Comparison of ENCODE assay signal across 8 mouse cellular contexts in genomic region chr4:135986943-135987710, GRCm38 (mm10). TPM values are rescaled to one million over a fixed set of nuclear protein-coding genes. Genes with fewer than 3 reads are reported as not detected.
DNase-seq lines count a peak whose midpoint lies in the region; ATAC-seq lines count a peak whose summit lies in the region.

TSS of gene Pithd1 (minus strand) at chr4:135987264.

- peak within 1 kb of the TSS; percentile 64 for H3K4me2 ChIP-seq in forebrain, embryonic 11.5 days (ENCODE audit: low read depth, low read length, severe bottlenecking)
- H3K4me2 ChIP-seq in heart, embryonic 16.5 days (ENCODE audit: low read depth, low read length), result peak within 1 kb of the TSS; percentile 96
- peak within 1 kb of the TSS; percentile 95 for H3K4me2 ChIP-seq in liver, embryonic 15.5 days
- H3K4me2 ChIP-seq in neural tube, embryonic 12.5 days (replicated peaks), result peak within 1 kb of the TSS; percentile 92

- H3K27me3 ChIP-seq in forebrain, embryonic 11.5 days (ENCODE audit: control insufficient read depth, insufficient read depth, low read length), result no peaks in the 10 kb centered on the region
- no peaks in the 10 kb centered on the region for H3K27me3 ChIP-seq in heart, embryonic 16.5 days (ENCODE audit: control insufficient read depth, insufficient read depth, low read length)
- H3K27me3 ChIP-seq in liver, embryonic 15.5 days, result no peaks in the 10 kb centered on the region
- no peaks in the 10 kb centered on the region for H3K27me3 ChIP-seq in neural tube, embryonic 12.5 days (replicated peaks)

- WGBS in forebrain, embryonic 11.5 days, result under 1% methylated on average over 76 of the region's 81 CpGs
- WGBS in heart, embryonic 16.5 days, result under 1% methylated on average over 78 of the region's 81 CpGs
- under 1% methylated on average over 80 of the region's 81 CpGs for WGBS in liver, embryonic 15.5 days (ENCODE audit: insufficient replicate concordance)
- under 1% methylated on average over 81 of the region's 81 CpGs for WGBS in neural tube, embryonic 12.5 days

- H3K4me3 ChIP-seq in forebrain, embryonic 11.5 days (ENCODE audit: low read depth, low read length), result peak within 1 kb of the TSS; percentile 90
- H3K4me3 ChIP-seq in heart, embryonic 16.5 days (ENCODE audit: low read length), result peak within 1 kb of the TSS; percentile 97
- H3K4me3 ChIP-seq in liver, embryonic 15.5 days (replicated peaks), result peak within 1 kb of the TSS; percentile 98
- H3K4me3 ChIP-seq in neural tube, embryonic 12.5 days, result peak within 1 kb of the TSS; percentile 96

- peak within 1 kb of the TSS; percentile 91 for H3K9ac ChIP-seq in forebrain, embryonic 11.5 days (ENCODE audit: low read length)
- H3K9ac ChIP-seq in heart, embryonic 16.5 days (ENCODE audit: low read length), result peak within 1 kb of the TSS; percentile 97
- peak within 1 kb of the TSS; percentile 99 for H3K9ac ChIP-seq in liver, embryonic 15.5 days
- H3K9ac ChIP-seq in neural tube, embryonic 12.5 days, result peak within 1 kb of the TSS; percentile 96

- ATAC-seq in forebrain, embryonic 11.5 days (replicated peaks; ENCODE audit: low FRiP score), result peak; percentile 93
- ATAC-seq in heart, embryonic 16.5 days (replicated peaks; ENCODE audit: extremely low read depth, insufficient read depth, low FRiP score), result peak; percentile 88
- ATAC-seq in liver, embryonic 15.5 days (ENCODE audit: insufficient read depth), result peak; percentile 80
- ATAC-seq in neural tube, embryonic 12.5 days (ENCODE audit: low FRiP score, low read depth), result peak; percentile 92

- DNase-seq in CD8-positive naive resting alpha-beta T cell, adult 2 months (ENCODE audit: low read depth in 2 of 2, low spot score in 2 of 2), result peak; percentile 91 to 93
- DNase-seq in c-Kit-positive CD71-negative TER-119-negative erythroid progenitor cells, embryonic 14.5 days (ENCODE audit: low read depth), result peak; percentile 84
- DNase-seq in forebrain, embryonic 11.5 days (ENCODE audit: low spot score), result peak; percentile 95
- DNase-seq in kidney, postnatal 36 days, result peak; percentile 92 to 94
- peak; percentile 80 for DNase-seq in telencephalon, adult 2 months (ENCODE audit: low read depth, low spot score)

- H3K27ac ChIP-seq in forebrain, embryonic 11.5 days (ENCODE audit: low read depth, low read length), result peak within 1 kb of the TSS; percentile 62
- peak within 1 kb of the TSS; percentile 83 for H3K27ac ChIP-seq in heart, embryonic 16.5 days (ENCODE audit: low read length)
- H3K27ac ChIP-seq in liver, embryonic 15.5 days (replicated peaks), result peak within 1 kb of the TSS; percentile 94
- H3K27ac ChIP-seq in neural tube, embryonic 12.5 days, result peak within 1 kb of the TSS; percentile 62

- H3K4me1 ChIP-seq in forebrain, embryonic 11.5 days (replicated peaks; ENCODE audit: control insufficient read depth, insufficient read depth, low read length), result peaks cover 8% of the 10 kb centered on the region
- peaks cover 11% of the 10 kb centered on the region for H3K4me1 ChIP-seq in heart, embryonic 16.5 days (ENCODE audit: control insufficient read depth, insufficient read depth, low read length)
- peaks cover 56% of the 10 kb centered on the region for H3K4me1 ChIP-seq in liver, embryonic 15.5 days (replicated peaks)
- peaks cover 17% of the 10 kb centered on the region for H3K4me1 ChIP-seq in neural tube, embryonic 12.5 days

- no peaks in the 10 kb centered on the region; the same call in 1 of the 2 replicates for H3K36me3 ChIP-seq in forebrain, embryonic 11.5 days (ENCODE audit: control insufficient read depth, insufficient read depth, low read length)
- peaks cover 8% of the 10 kb centered on the region for H3K36me3 ChIP-seq in heart, embryonic 16.5 days (ENCODE audit: control insufficient read depth, insufficient read depth)
- peaks cover 32% of the 10 kb centered on the region for H3K36me3 ChIP-seq in liver, embryonic 15.5 days (replicated peaks)
- H3K36me3 ChIP-seq in neural tube, embryonic 12.5 days, result peaks cover 22% of the 10 kb centered on the region

- H3K9me3 ChIP-seq in forebrain, embryonic 11.5 days (ENCODE audit: control insufficient read depth, low read length), result no peaks in the 10 kb centered on the region
- no peaks in the 10 kb centered on the region; the same call in 1 of the 2 replicates for H3K9me3 ChIP-seq in heart, embryonic 16.5 days (replicated peaks; ENCODE audit: control insufficient read depth, low read length)
- H3K9me3 ChIP-seq in liver, embryonic 15.5 days (replicated peaks), result no peaks in the 10 kb centered on the region
- H3K9me3 ChIP-seq in neural tube, embryonic 12.5 days, result no peaks in the 10 kb centered on the region

RNA-seq across cellular contexts. Expression of gene Pithd1, which starts in this region (rescaled TPM):
- polyA plus RNA-seq in forebrain, embryonic 11.5 days (2014; fragmentation: Nextera tagmentation; extraction: Ambion mirVana), result 64.9 and 67.6 TPM in 2 replicates
- 45.1 and 64.5 TPM in 2 replicates for polyA plus RNA-seq in heart, embryonic 16.5 days (2015; fragmentation: Nextera tagmentation; extraction: Ambion mirVana)
- 73.9 and 81.7 TPM in 2 replicates for polyA plus RNA-seq in liver, embryonic 15.5 days (2015; fragmentation: Nextera tagmentation; extraction: Ambion mirVana)
- polyA plus RNA-seq in neural tube, embryonic 12.5 days (2016; fragmentation: Nextera tagmentation; extraction: Ambion mirVana), result 63.2 and 63.3 TPM in 2 replicates

Comparison
In these comparisons a context has a peak if more than half of its experiments do, and no peak if none do; other contexts are left out.
1. Peak in every context shown above with its lines: DNase-seq, ATAC-seq, H3K4me3 ChIP-seq and H3K27ac ChIP-seq.